Mouse (Mus musculus): ENCODE data around the gene Cyp1b1.

Gene Cyp1b1

DNA sequence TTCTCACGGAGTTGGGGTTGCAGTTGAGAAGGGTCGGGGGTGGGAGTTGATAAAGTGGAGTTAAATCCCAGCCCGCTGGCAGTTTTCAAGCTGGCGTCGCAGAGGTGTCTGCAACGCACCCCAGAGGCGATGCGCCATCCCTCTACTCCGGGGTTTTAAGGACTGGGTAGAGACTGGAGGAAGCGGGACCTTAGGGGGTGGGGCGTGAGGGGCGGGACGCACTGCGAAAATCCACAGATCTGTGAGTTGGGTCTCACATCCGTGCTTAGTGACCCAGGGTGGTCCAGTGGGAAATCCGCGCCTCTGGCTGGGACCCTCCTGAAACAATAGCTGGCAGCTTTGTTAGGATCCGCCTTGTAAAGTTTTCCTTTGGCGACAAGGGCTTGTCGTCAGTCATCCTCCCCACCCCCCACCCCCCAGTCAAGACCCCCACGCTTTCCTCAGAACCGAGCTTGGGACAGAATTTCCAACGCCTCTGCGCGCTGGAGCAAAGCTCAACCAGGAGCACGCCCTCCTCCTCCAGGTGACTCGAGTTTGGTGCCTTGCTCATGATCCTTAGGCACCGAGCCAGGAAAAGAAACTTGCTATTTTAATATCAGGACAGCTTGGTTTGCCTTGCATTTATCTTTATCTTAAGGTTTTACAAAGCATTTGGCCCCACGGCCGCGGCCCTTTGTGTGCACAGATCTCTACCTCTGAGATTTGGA, at the start of gene Cyp1b1:
TSS of gene Cyp1b1 (minus strand) at position 131 of the 707 bp plus-strand sequence.
- DNase-seq (ENCODE audit: low spot score), result no peak

DNA sequence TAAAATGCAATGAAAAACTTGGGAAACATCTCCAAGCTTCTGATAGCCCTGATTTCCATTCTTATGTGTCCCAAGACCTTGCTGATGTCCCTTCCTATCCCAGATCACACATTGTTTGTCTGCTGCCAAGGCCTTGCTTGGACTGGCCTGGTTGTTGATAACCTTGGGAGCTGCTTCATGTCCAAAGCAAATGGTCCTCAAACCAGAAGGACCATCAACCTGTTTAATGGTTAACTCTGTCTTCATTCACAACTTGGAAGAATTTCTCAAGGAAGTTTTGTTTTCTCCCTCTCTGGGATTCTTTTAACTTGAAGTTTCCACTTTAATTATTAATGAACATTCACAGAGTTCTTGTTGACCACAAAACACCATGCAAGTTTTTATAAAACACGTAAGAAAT, 47.0 kb upstream of the Cyp1b1 start:
- no peak for DNase-seq (ENCODE audit: low spot score)

DNA sequence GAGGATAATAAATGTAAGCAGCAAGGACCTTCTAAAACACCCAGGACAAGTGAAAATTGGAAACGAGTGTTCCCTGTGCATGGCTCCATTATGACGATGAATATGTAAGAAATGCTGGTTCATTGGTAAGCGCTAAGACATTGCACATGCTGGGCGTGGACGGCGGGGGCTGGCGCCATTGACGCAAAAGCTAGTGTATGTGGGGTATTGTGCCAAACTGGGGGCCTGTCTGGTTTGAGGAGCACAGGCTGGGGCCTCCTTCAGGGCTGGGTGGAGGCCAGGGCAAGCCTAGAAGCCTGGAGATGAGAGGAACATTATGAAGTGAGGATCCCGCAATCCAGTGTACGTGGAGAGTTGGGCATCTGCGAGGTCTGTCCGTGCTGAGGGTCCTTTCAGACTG, 39.0 kb upstream of the Cyp1b1 start:
- DNase-seq (ENCODE audit: low spot score), result no peak

DNA sequence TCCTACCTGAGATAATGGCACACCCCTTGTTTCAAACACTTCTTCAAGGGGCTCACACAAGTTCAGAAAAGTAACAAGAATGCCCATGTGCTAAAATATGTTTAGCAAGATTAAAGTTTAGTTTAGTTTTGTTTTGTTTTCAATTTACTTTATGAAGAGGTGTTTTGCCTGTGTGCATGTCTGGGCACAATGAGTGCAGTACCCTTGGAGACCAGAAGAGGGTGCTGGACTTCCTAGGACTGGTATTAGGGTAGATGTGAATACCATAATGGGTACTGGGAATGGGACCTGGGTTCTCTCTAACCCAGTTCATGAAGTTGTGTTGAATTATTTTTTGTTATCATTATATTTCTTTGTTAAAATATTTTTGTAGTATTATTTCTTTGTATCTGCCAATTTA, 38.0 kb upstream of the Cyp1b1 start:
- DNase-seq (ENCODE audit: low spot score), result no peak

DNA sequence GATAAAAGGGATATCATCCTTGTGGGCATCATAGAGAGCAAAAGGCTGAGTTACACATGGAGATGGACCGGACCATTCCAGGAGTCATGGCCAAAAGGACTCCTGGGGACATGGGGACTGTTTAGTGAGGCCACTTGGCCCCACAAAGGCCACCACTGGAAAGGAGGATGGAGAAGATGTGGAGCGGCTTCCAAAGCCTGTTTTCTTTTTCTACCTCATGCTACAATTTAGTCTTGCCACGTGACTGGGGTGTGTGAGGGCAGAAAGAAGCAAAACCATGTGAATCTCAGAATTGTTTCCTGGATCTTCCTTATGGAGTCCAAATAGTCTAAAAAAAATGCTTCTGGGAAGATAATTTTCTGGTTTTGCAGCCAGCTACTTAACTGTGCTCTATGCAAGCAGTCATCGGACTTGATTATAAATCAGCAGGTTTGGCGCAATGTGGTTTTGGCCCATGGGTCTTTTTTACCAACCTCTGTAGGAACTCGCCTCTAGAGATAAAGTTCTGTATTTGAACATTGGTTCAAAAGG, 36.9 kb upstream of the Cyp1b1 start:
- no peak for DNase-seq (ENCODE audit: low spot score)

DNA sequence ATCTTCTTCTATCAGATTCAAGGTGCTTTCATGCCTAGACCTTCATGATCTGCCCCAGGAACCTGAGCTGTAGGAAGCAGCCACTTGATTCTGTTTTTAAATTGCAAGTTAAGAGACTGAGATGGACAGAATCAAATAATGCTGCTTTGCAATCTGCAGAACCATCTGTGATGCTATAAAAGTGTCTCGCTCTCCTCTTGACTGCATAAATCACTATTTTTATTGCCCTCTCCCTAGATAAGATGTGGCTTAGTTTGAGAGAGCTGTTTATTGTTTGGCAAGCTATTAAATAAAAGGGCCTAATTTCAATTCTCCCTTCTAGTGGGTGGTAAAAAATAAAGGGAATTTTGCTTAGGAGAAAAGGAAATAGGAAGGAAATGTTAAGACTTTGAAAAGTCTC, 34.8 kb upstream of the Cyp1b1 start:
- DNase-seq (ENCODE audit: low spot score), result no peak

DNA sequence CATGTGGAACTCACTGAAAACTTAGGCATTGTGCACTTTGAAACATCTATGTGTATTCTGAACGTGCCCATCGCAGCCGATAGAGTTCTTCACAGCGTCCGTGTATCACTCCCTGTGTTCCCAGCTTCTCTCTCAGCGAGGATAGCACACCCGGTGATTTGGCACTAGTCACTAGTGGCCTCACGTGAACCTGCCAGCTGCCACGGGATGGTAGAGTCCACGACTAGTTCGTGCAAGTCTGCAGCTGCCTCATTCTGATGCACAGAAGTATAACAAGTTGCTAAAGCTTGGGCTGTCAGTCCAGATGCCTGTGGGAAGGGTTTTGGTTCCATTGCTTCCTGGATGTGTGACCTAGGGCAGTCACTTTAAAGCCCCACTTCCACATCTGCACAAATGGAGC, 32.1 kb upstream of the Cyp1b1 start:
- DNase-seq (ENCODE audit: low spot score), result no peak

DNA sequence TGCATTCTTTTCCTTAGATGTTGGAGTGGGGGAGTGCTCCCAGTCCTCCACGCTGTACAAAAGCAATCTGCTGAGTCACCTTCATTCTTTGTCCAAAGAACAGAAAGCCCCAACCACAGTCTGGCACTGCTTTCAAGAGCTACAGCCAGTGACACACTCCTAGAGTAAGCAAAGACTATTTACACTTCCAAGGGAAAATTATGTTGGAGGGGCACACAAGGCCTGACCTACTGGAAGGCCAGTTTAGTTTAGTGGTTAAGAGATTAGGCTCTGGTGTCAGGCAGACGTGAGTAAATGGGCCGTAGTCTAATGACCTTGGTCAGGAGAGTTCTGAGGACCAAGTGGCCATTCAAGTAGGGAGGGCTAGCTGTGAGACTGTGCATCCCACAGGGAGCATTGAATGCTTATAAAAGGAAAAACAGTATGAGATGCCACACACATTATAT, 31.3 kb upstream of the Cyp1b1 start:
- no peak for DNase-seq (ENCODE audit: low spot score)

DNA sequence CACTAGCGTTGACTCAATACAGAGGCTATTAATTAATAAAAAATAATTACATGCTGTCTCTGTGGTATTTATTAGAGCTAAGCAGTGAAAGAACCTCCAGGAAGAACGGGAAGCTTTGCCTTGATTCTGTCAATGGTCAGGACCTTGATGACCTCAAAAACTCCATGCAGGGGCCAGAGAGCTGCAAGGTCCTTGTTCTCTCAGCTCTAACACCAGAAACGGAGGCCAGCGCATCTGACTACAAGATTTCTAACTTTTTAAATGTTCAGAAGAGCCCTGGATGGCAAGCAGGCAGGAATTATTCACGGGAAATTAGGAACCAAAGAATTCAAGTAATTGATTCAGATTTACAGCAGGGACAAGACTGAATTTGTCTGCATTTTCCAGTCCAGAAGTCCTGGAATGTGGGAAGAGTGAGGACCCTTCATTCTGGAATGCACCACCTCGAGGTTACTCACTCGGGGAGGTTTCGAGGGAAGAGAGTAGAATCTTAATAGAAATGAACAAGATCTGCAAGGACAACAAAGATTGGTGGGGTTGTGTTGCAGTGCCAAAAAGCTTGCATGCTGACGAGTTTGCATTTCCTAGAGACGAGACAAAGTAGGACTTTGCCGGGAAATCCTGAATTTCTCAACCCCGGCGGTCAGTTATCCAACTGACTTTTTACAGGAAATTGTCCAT, 30.3 kb upstream of the Cyp1b1 start:
- no peak for DNase-seq (ENCODE audit: low spot score)

DNA sequence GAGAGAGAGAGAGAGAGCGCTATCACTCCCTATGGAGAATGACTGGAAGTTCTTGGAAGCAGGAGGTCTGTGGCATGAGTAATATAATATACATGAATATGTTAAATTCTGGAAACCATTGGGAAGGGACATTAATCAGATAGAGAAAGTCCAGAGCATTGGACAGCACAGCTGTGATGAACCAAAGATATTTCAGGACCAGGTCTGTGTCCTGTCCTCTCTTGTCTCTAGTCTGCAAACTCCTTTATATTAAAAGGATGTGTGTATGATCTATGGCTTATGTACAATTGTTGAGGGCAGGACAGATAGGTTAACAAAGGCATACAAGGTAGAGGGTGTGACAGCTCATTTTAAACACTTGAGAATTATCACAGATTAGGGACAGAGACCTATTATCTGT, 28.6 kb upstream of the Cyp1b1 start:
- DNase-seq (ENCODE audit: low spot score), result no peak

DNA sequence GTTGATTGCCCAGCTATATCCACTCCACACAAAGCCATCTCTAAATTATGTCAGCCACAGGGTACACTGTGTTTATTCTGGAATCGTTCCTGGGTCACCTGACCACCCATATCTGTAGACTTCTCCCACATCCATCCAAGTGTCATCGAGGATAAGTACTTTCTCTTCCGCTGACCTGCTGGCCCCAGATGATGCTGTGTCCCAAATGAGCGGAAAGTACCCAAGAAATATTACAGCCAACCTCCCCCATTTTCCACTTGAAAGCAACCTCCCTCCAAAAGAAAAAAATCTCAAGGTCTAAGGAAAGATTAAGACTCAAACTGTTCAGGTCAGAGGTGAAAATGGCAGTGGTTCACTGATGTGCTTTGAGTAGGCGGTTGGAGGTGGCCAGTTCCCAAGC, 27.8 kb upstream of the Cyp1b1 start:
- no peak for DNase-seq (ENCODE audit: low spot score)

DNA sequence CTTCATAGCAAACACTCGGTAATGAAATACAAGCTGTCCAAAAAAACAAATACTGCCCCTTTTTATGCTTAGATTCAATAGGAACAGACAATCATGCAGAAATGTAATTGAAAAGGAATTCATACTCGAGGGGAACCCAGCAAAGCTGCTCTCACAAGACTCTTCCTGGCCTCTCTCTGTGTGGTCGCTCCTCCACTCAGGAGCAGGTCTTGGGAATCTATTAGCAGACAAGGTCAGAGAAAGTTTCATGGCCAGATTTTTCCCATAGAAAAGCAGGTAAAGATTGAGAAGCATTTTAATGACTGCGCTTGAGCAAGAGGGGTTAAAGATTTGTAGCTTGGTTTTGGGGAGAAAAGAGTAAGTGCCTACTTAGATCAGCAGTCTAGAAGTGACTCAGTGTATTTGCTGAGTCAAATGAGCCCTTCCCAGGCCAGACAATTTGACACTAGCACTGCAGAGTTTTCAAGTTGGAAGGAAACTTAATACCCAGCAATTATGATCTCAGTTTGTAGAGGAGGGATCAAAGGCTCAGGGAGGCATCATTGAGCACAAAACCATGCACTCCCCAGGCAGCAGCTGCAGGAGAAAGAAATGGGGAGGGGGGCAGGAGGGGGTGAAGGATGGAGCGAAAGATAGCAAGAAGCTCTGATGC, 24.1 kb upstream of the Cyp1b1 start:
- no peak for DNase-seq (ENCODE audit: low spot score)

DNA sequence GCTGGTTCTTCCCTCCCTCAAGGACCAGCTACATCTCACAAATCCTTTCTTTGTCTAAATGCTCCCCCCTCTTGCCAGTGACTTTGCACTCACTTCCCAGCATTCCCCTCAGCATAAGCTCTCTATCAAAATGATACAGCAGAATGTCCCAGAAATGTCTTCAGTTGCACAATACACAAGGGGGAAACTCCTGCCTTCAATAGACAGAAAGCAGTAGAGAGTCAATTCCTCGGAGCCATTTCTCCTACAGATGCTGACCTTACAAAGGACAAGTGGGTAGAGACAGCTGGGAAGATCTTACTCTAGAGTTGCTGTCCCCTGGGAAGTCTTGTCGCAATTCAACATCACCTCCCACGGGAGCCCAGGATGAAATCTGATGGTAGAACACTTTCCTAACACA, 22.7 kb upstream of the Cyp1b1 start:
- no peak for DNase-seq (ENCODE audit: low spot score)

DNA sequence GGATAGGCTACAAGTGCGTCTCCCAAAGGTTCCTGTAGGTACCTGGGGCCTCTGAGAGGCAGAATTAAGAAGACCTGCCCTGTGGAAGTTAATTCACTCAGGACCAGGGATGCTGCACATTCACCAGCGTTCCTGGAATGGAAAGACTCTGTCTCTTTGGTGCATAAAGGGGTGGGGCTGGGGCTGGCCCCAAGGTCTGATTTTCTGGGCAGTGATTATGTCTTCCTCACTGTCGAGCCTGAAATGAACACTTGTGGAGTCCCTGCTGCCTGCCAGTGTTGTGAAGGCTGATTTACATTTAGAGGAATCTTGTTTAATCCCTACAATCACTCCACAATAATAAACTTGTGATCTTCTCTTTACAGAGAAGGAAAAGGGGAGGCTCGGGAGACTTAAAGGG, 18.2 kb upstream of the Cyp1b1 start:
- no peak for DNase-seq (ENCODE audit: low spot score)

DNA sequence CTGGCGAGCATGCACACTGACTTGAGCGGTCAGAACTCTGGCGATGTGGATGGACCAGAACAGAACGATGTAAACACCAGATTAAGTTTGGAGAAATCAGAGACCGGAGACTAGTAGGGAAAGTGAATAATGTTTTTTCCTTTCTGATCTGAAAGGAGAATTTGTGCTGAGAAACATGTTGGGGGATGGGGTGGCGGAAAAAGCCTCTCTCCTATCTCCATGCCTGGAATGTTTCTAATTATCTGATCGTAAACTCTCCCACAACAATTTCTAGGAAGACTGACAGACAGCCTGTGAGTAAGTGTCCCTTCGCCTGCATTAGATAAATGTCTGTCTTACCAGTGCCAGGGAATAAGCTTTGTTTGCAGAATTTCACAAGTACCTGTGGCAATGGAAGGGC, 16.1 kb upstream of the Cyp1b1 start:
- DNase-seq (ENCODE audit: low spot score), result no peak

DNA sequence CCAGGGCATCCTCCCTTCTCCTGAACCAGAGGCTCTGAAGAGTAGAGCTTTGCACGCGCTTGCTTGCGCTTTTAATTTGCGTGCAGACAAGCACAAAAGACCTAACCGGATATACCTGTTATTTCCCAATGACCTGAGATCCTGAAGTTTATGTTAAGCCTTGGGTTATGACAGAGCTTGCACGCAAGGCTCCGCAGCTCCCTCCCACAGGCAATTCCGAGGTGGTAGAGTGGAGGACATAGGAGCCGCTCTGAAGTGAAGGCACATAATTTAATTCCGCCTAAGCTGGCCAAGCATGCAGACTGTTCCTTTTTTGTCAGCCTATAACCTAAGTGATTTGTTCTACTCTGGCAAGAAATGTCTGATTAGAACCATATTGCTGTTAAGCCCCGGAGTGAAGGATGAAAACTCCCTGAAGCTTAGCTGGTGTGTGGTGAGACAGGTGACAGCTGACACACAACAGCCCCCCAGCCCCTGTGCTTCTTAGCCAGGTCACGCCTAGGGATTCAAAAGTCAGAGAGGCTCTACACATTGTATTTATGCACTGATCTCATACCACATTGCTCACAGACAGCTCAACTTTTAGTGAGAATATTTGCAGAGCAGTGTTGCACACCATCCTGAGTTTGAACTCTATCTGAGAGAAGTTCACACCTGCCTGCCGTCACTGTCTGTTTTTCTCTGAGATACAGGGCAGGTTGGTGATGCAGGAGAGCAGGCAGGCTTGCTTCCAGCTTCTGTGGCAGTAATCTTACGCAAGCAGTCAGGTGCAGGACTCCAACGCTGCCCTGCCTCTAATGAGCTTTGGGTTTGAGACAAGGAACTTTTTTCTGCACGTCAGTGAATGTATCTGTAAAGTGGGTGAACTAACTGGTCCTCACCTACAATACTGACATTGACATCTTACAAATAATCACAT, 14.0 kb upstream of the Cyp1b1 start:
- no peak for DNase-seq (ENCODE audit: low spot score)

DNA sequence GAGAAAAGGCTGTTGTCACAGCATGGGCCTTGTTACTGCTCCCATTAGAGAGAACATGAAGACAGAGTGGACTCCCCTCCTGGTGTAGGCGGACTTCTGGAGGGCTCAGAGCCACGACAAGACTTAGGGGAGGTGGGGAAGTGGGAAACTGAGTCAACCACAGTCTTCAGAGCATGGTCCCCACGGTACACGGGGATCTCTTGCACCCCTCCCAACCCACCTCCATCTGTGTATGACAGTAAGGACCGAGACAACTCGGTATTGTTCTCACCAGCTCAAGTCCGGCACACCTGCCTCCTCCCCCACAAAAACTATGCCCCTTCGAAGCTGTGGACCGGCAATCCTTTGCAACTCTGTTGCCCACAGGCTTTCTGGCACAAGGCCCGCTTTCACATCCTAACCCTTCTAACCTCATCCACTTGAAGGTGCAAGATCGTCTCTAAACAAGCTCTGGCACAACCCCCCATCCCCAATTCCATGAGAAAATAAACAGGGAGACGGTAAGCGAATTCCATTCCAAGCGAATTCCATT, 13.3 kb upstream of the Cyp1b1 start:
- no peak for DNase-seq (ENCODE audit: low spot score)

DNA sequence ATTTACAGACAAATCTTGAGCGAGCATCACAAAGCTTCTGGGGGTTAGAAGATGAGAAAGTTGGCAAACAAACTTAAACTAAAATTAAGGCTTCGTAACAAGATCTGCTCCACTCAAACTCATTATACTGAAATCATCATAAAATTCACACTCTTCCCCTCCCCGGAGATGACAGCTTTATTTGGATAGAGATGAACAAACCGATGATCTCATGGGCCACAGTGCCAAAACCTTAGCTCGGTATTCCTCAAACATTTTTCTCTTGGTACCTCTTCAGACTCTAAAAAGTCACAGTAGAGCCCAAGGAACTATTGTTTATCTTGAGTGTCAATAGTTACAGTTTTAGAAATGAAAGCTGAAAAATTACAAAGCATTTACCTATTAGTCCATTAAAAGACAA, 11.8 kb upstream of the Cyp1b1 start:
- DNase-seq (ENCODE audit: low spot score), result no peak

DNA sequence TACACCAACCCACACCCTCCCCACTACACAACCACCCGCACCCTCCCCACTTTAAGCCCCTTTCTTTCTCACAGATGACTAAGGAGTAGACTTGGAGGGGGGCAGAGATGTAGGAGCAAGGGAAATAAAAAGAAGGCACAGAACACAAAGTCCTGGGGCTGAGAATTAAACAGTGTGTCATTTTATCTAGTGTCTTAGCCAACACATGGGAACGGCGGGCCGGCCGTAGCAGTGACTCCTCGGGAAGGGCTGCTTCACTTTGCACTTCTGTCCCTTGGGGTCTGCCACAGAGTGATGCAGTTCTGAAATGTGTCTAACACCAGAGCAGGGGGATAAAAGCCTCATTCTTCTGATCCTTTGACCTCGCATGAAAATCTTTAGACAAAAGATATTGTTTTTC, 5.8 kb upstream of the Cyp1b1 start:
- DNase-seq (ENCODE audit: low spot score), result no peak

DNA sequence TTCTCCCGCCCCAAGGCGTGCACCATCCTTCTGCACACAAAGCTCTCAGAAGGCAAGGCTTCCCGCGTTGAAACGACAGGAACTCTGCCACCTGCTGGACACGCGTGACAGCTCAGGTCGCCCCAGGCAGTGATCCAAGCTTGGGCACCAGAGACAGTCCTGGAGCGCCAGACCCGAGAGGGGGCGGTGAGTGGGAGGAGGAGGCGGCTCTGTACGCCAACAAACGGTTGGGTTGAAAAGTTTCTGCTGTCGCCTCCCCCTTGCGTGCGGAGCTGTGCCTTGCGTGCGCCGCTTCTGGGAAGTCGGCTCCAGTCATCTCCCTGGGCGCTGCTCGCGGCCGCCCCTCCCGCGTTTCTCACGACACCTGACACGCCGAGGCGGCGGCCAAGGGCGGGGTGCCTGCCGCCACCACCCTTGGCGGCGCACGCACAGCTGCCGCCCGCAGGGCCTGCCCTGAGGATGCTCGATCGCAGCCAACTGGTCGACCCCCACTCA, 835 bp upstream of the Cyp1b1 start:
- DNase-seq (ENCODE audit: low spot score), result peak; percentile 82

DNA sequence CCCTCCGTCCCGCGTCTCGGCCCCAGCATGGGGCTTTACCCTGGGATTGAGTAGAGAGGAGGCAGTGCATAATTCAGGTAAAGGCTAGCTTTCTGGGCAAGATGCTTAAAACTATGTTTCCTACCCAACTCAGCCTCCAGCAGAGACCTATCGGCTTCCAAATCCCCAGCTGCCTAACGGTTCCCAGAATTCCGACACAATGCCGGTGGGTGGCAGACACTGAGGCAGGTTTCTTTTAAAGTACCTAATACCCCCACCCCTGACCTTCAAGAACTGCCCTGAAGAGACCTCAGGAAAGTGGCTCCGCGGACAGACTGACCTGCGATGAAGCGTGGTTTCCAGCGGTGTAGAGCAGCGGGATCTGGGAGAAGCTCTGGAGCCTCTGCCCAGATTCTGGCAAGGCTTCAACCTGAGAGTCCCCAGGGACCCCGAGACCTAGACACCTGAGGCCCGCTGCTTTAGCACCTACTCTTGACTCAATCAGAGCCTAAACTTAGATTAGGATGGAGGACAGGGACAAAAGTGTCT, 429 bp downstream of the Cyp1b1 start:
- DNase-seq (ENCODE audit: low spot score), result no peak
